Mouse (Mus musculus): Measurements from ENCODE around the gene 1700016H13Rik. TPM values are rescaled to one million over a fixed set of nuclear protein-coding genes. Genes with fewer than 3 reads are reported as not detected.

The 1700016H13Rik gene
- polyA plus RNA-seq, 1 experiment from 2014 or later = 0.11 TPM

- no peaks in the 10 kb centered on the region for H3K4me1 ChIP-seq (replicated peaks; ENCODE audit: insufficient read depth, low read length)
- peak; percentile 79 for DNase-seq (ENCODE audit: low spot score)
- H3K27me3 ChIP-seq (ENCODE audit: insufficient read depth, low read length) = no peaks in the 10 kb centered on the region
- peak overlapping the region; percentile 60 for H3K27ac ChIP-seq
- ATAC-seq (replicated peaks; ENCODE audit: low FRiP score, low read depth) = no peak
- H3K9me3 ChIP-seq (replicated peaks; ENCODE audit: low read length) = no peaks in the 10 kb centered on the region
- H3K36me3 ChIP-seq (ENCODE audit: insufficient read depth, low read length) = no peaks in the 10 kb centered on the region
- no peak overlapping the region for H3K4me2 ChIP-seq (ENCODE audit: low read length)
- H3K4me3 ChIP-seq (replicated peaks; ENCODE audit: low read depth, low read length) = no peak overlapping the region
- no peak for TF ChIP-seq CTCF (IDR thresholded peaks at IDR 0.05; ENCODE audit: low read depth)
- H3K9ac ChIP-seq (ENCODE audit: low read depth, low read length) = no peak overlapping the region
- WGBS = 58% methylated on average over 12 of the region's 12 CpGs
These were observed 35.4 kb downstream of the 1700016H13Rik start for GRCm38 (mm10) chr5:103620301-103620973.

DNA sequence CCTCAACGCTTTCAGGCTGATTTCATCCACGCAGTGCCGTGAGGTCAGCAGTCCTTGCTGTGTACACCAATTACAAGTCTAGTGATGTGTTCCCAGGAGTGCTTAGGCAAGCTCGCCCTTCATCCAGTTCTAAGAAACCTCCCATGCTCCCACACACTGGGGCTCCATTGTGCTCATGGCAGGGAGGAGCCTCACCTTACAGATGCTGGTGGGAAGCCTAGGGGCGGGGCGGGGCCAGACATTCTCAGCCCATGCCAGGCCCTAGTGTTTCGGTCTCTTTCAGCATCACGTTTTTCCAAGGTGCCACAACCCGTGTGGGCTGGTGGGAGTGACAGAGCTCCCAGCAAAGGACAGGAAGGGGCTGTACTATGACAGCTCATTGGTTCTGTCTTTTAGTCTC lies 38.6 kb downstream of the 1700016H13Rik start:
- Histone ChIP-seq H3K4me2 (ENCODE audit: low read length) (no peak overlapping the region), H3K4me1 (replicated peaks; ENCODE audit: insufficient read depth, low read length) (no peaks in the 10 kb centered on the region), H3K9me3 (replicated peaks; ENCODE audit: low read length) (no peaks in the 10 kb centered on the region), H3K4me3 (replicated peaks; ENCODE audit: low read depth, low read length) (no peak overlapping the region), H3K27ac (no peak overlapping the region), H3K36me3 (ENCODE audit: insufficient read depth, low read length) (no peaks in the 10 kb centered on the region), H3K9ac (ENCODE audit: low read depth, low read length) (no peak overlapping the region), H3K27me3 (ENCODE audit: insufficient read depth, low read length) (no peaks in the 10 kb centered on the region)
- no peak for TF ChIP-seq CTCF (IDR thresholded peaks at IDR 0.05; ENCODE audit: low read depth)
- WGBS = 68% methylated on average over 9 of the region's 9 CpGs
- ATAC-seq (replicated peaks; ENCODE audit: low FRiP score, low read depth) = no peak
- DNase-seq (ENCODE audit: low spot score) = no peak

GRCm38 (mm10) chr5:103614356-103614755 lies 41.5 kb downstream of the 1700016H13Rik start:
- H3K9me3 ChIP-seq (replicated peaks; ENCODE audit: low read length) = no peaks in the 10 kb centered on the region
- H3K4me3 ChIP-seq (replicated peaks; ENCODE audit: low read depth, low read length) = no peak overlapping the region
- WGBS = 89% methylated on average over 7 of the region's 7 CpGs
- DNase-seq (ENCODE audit: low spot score) (no peak), ATAC-seq (replicated peaks; ENCODE audit: low FRiP score, low read depth) (no peak)
- no peaks in the 10 kb centered on the region for H3K27me3 ChIP-seq (ENCODE audit: insufficient read depth, low read length)
- H3K27ac ChIP-seq = no peak overlapping the region
- no peaks in the 10 kb centered on the region for H3K4me1 ChIP-seq (replicated peaks; ENCODE audit: insufficient read depth, low read length)
- no peak overlapping the region for H3K4me2 ChIP-seq (ENCODE audit: low read length)
- no peaks in the 10 kb centered on the region for H3K36me3 ChIP-seq (ENCODE audit: insufficient read depth, low read length)
- TF ChIP-seq CTCF (IDR thresholded peaks at IDR 0.05; ENCODE audit: low read depth) = no peak
- no peak overlapping the region for H3K9ac ChIP-seq (ENCODE audit: low read depth, low read length)

DNA sequence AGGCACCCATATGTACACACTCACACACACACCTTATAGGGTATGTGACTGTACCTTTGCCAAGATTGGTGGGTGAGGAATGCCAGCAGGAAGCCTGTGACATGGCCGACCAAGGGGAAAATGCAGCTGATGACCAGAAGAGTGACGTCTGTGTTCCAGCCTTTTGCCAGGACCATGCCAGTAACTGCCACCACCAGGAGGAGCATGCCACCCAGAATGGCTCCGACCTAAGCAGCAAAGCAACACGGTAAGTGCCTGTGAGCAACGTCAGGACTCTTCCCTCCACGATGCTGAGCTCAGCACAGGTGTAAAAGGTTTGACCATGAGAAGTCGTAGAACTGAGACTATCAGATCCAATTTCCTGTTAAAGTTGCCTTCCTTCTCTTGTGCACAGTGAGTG lies 43.5 kb downstream of the 1700016H13Rik start:
- no peaks in the 10 kb centered on the region for H3K27me3 ChIP-seq (ENCODE audit: insufficient read depth, low read length)
- H3K36me3 ChIP-seq (ENCODE audit: insufficient read depth, low read length) = no peaks in the 10 kb centered on the region
- H3K9ac ChIP-seq (ENCODE audit: low read depth, low read length) = no peak overlapping the region
- H3K4me2 ChIP-seq (ENCODE audit: low read length) = no peak overlapping the region
- ATAC-seq (replicated peaks; ENCODE audit: low FRiP score, low read depth) (no peak), DNase-seq (ENCODE audit: low spot score) (no peak)
- peak; percentile 49 for TF ChIP-seq CTCF (IDR thresholded peaks at IDR 0.05; ENCODE audit: low read depth)
- no peak overlapping the region for H3K4me3 ChIP-seq (replicated peaks; ENCODE audit: low read depth, low read length)
- WGBS = 82% methylated on average over 7 of the region's 7 CpGs
- H3K4me1 ChIP-seq (replicated peaks; ENCODE audit: insufficient read depth, low read length) = no peaks in the 10 kb centered on the region
- H3K9me3 ChIP-seq (replicated peaks; ENCODE audit: low read length) = no peaks in the 10 kb centered on the region
- H3K27ac ChIP-seq = no peak overlapping the region

DNA sequence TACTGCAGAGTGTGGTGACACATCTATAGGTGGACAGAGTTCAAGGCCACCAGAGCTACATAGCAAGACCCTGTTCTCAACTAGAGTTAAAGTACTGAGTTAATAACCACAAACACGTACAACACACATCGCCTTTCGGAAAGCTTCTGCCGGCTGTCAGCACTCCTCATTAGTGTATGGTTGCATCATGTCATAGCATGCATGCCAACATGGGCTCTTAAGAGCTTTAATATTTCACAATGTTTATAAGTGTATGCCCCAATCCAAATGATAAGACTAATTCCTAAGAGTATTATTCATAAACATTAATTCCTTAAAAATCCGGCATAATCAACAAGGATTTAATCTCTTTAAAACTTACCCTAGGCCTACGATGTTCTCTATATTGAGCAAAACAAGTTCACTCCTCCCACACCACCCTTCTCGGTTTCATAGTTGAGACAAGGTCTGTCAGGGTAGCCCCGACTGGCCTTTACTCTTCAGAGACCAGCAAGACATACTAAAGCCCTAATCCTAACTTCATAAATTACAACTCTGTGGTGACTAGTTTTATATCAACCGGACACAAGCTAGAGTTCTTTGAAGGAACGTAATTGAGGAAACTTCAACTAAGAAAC lies 44.8 kb downstream of the 1700016H13Rik start:
- no peak for ATAC-seq (replicated peaks; ENCODE audit: low FRiP score, low read depth)
- no peaks in the 10 kb centered on the region for H3K27me3 ChIP-seq (ENCODE audit: insufficient read depth, low read length)
- no peak overlapping the region for H3K27ac ChIP-seq
- no peak overlapping the region for H3K4me2 ChIP-seq (ENCODE audit: low read length)
- H3K4me1 ChIP-seq (replicated peaks; ENCODE audit: insufficient read depth, low read length) = no peaks in the 10 kb centered on the region
- no peak overlapping the region for H3K4me3 ChIP-seq (replicated peaks; ENCODE audit: low read depth, low read length)
- H3K36me3 ChIP-seq (ENCODE audit: insufficient read depth, low read length) = no peaks in the 10 kb centered on the region
- 79% methylated on average over 10 of the region's 10 CpGs for WGBS
- DNase-seq (ENCODE audit: low spot score) = no peak
- H3K9me3 ChIP-seq (replicated peaks; ENCODE audit: low read length) = no peaks in the 10 kb centered on the region
- H3K9ac ChIP-seq (ENCODE audit: low read depth, low read length) = no peak overlapping the region
- TF ChIP-seq CTCF (IDR thresholded peaks at IDR 0.05; ENCODE audit: low read depth) = no peak

DNA sequence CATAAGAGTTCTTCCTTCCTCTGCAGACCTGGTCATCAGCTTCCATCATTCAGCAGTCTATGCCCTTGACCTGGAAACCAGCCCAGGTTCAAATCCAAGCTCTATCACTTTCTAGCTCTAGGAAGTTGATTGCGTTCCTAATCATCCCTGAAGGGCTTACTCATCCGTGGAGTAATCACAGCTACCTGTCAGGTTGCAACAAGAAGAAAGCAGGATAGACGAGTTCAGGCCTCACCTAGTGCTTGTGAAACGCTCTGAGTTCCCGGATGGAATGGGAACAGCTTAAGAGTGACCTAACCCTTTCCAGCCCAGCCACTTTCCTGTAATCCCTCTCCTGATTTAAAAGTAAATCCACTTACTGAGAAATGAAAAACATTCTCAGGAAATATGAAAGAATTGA lies 45.7 kb downstream of the 1700016H13Rik start:
- 52% methylated on average over 5 of the region's 5 CpGs for WGBS
- Histone ChIP-seq H3K27me3 (ENCODE audit: insufficient read depth, low read length) (no peaks in the 10 kb centered on the region), H3K9ac (ENCODE audit: low read depth, low read length) (no peak overlapping the region), H3K4me2 (ENCODE audit: low read length) (no peak overlapping the region), H3K27ac (no peak overlapping the region), H3K36me3 (ENCODE audit: insufficient read depth, low read length) (no peaks in the 10 kb centered on the region), H3K4me1 (replicated peaks; ENCODE audit: insufficient read depth, low read length) (no peaks in the 10 kb centered on the region), H3K9me3 (replicated peaks; ENCODE audit: low read length) (no peaks in the 10 kb centered on the region), H3K4me3 (replicated peaks; ENCODE audit: low read depth, low read length) (no peak overlapping the region)
- DNase-seq (ENCODE audit: low spot score) = no peak
- no peak for TF ChIP-seq CTCF (IDR thresholded peaks at IDR 0.05; ENCODE audit: low read depth)
- no peak for ATAC-seq (replicated peaks; ENCODE audit: low FRiP score, low read depth)

All from kidney, postnatal 0 days (tissue).